Mouse (Mus musculus) A20 (cell line): ENCODE measurements at regions not wholly inside any gene's neighbourhood (a gene's known extent, or its start where the extent isn't known, plus 50 kb on each side); places are given as distances from the start of the nearest gene placed in this dataset.
A peak's percentile ranks its signal among the peaks of the same experiment; 100 is the strongest.

Source experiments
- DNase-seq: peaks from one replicate; pipeline ENCODE4 v3.0.0-alpha.2; 2011; ENCODE audit warnings: low read depth, low spot score

DNA sequence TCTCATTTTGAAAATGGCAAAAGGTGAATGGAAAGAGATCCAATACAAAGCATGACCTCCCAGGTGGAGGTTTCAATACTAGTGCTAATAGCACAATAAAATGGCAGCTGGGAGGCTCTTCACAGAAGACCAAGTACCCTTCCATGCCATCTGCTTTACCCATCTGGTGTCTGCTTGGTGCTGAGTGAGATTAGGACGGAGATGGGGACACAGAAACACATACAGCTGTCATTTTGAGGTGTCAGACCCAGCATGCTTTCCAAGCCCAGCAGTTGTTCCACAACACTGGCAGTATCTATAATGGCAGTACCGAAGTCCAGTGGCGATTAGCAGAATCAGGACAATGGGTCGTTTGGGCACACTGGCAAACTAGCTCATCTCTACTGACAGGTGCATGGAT is 118.9 kb upstream of the 1700064H15Rik start:
- no peak for DNase-seq

DNA sequence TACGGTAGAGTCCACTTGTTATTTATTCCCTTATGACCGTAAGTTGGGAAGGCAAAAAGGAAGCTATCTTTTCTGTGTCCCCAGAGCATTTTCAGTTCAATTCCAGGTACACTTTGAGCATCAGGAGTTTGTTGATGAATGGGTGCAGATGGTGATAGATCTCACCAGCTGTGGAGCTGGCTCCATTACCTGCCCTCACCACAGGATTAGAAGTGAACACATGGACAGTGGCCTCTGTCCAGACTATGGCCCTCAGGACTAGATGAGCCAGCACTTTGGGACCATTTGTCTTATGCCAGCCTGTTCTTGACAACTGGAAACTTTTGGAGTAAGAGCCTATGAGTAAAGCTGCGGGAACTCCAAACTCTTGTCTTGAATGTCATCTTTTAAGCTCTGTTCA is 123.5 kb upstream of the 1700064H15Rik start:
- DNase-seq = no peak

DNA sequence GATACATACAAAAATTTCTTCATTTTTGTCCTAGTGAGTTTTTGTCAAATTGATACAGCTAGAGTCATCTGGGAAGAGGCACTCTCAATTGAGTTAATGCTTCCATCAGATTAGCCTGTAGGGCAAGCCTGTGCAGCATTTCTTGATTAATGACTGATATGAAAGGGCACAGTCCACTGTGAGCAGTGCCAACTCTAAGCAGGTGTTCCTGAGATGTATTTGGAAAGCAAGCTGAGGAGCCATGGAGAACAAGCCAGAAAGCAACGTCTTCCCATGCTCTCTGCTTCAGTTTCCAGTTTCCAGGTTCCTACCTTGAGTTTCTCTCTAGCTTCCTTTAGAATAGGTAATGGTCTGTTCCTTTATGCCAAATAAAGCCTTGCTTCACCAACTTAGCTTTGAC is 125.5 kb upstream of the 1700064H15Rik start:
- no peak for DNase-seq

DNA sequence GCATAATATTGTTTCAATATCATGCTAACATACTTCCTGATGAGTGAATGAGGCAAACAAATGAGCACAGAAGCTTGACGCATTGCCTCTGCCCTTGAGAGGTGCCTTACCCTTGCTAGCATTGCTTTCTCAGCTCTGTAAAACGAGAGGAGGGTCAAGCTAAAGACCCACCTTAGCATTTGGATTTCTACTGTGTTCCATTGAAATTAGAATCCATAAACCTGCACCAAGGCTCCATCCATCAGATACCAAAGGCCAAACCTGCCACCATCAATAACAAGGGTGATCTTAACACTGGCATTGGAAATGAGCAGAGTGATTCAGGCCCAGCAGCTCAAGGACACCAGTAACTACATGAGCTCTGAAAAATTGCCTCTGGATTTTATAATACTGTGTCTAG is 126.2 kb upstream of the 1700064H15Rik start:
- no peak for DNase-seq

DNA sequence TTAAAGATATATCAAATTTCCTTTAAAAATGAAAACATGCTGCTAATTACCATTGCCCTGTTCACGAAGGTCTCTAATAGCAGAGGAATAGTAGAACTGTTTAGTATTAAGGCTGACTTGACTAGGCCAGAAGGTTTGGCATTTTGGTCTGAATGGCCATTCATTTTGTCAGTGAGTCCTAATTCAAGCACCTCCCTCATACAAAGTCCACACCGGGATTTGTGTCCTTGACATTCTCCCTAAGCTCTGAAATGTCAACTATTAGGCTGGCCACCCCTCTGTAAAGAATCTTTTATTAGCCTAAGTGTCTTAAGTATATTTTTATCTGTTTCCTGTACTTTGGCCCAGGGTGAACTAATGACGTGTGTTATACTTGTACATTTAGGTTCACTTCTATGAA is 126.7 kb upstream of the 1700064H15Rik start:
- DNase-seq = no peak

DNA sequence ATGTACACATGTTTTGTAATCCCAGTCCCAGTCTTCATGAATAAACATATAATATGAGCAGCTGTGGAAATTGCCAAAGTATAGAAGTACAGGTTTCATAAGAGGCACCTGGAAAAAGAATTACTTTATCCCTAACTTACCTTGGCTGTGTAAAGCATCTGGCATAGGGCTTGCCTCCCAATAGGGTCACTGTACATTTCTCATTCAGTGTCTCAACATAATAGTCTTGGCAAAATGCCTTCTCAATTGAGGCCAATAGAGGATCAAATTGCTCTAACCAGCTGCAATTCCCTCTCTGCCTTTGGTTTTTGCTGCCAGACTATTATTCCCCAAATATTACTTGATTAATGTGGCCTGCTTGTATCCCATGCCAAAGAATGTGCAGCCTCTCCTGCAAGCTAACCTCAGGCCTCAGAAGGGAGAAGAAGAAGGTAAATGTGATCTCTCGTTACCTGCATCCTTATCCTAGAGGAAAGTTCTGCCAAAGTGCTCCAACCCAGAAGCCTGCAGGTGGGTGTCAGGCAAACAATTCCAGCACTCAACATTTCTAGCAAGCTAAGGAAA is 158.2 kb upstream of the Cp start:
- DNase-seq = no peak

DNA sequence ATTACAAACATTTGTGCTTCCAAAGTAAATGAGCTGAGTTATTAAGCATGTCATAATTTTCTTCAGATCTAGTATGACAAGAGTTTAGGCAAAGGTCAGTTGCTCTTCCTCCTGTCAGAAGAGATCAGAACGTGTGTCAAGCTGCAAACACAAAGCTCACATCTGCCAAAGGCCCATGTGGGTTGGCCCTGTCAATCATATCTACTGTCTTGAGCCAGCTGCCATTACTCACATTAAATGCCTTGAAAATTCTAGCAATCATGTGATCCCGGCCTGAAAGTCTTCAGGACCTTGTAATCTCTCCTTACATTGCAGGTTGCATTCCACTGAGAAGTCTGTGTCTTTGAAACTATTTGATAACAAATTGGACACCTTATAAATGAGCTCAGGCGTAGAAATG is 146.8 kb upstream of the Cp start:
- DNase-seq = no peak

DNA sequence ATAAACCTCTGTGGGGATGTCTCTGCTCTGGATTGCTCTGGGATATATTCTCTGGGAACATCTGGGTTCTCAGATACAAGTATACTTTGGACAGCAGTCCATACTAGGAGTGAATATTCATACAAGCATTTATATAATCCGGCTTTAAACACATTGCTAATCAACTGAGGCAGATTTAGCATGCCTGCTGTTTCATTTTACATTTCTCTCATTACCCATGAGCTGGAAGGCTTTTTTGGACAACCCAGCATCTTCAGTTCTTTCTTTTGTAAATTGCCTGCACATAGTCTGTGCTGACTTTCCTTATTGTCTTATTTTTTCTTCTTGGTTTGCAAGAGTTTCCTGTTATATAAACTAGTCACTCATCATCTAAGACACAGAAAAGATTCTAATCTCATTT is 131.9 kb upstream of the Cp start:
- DNase-seq = no peak

DNA sequence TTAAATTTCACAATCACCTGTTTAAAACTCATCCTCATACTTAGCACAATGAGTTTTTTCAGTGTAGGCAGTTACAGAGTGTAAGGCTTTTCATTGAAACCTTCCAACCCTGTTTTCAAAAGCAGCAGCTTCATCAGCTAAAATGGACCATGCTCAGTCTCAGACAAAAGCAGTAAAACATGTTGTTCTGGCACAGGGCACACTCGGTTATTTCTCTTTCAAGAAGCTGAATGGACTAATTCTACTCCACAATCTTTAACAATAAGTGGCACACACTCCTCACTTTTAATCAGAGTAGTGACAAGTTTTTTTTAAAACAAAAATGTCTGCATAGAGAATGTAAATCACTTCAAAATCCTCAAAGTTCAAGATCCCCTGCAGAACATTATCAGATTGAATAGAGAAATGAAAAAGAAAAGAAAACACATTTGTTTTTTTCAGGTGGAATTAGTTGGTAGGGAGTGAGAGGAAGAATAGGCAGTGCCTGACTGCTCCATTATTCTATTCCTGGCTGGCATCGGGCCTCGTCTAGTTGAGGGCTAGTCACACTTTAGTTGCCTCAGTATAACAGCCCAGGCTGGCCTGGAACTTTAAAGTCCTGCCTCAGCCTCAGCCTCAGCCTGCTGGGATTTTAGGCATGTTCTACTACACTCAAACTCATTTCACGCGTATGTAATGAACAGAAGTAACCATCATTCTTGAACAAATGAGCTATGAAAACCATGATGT is 128.2 kb upstream of the Cp start:
- no peak for DNase-seq

DNA sequence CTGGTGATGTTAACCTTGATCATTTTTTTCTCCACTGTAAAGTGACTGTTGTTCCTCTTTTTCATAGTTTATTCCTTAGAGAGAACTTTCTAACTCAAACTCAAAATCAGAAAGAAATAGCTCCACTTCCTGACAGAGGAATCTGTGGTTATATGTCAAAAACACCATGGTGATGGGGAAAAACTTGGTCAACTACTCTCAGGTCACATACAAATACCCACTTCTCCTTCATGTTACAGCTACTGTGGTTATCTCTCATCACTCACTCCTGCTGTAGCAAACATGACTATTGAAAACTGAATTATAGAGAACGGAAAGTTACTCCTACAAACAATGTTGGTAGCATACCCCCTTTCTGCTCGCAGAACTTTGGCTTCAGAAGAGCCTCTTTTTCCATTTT is 127.1 kb upstream of the Cp start:
- no peak for DNase-seq

DNA sequence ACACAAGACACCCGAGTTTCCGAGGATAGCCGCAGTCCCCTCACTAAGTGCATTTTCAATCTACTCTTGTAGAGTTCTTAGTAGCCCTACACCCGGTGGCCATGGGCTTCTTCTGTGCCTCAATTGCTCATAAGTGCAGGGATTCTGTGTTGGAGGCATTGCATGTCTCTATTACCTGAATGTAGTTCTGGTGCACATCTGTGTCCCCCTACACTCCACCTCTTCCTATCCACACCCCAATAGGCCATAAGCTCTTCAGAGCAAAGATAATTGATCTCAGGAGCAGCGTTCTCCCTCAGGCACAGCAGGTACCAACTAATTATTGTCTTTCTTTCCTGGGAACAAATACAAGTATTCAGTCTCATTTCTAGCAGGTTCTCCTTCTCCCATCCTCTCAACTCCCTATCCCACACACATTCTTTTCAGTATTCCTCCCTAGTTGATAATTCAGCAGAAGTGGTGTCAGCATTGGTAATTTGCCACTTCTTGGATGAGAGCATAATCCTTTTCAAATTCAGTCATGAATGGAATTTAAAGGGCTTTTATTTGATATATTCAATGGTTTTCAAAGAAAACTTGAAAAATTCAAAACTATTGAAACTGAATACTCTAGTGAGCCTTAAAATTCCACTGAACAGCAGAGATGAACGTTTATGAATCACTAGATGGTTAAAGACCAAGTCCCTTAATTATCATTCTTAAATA is 108.7 kb upstream of the Cp start:
- DNase-seq = no peak

DNA sequence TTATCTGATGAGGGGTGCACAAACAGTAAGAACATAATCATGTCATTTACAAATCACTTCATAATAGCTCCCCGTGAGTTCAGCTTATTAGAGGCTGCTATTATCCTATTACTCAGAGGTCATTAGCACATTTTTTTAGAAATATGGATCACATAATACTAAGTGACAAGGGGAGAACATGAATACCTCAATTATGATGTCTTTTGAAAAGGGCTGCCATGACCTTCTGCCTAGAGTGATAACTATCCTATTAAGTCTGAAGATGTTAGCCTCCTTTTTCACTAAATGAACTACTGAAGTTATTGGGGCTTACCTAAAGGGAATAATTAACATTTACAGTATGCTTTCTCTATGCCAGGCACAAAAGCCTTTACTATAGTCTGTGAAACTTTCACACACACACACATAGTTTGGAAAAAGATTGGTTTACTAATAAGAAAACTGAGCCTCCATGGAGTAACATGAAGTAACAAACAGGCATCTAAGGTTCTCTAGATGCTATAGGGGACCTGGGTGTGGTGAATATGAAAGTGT is 108.1 kb upstream of the Cp start:
- DNase-seq = no peak

DNA sequence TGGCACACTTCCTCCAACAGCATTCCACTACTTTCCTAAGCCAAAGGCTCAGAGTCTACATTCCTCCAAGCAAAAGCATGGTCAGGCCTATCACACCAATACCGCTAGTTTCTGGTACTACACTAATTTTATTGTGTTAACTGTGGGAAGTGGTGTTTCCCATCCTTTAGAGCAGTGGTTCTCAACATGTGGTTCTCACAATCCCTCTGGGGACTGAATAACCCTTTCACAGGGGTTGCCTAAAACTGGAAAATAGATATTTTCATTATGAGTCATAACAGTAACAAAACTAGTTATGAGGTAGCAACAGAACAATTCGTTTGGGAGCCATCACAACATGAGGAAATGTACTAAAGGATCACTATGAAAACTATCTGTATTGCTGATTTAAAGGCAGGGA is 74.2 kb upstream of the Cp start:
- DNase-seq = no peak

DNA sequence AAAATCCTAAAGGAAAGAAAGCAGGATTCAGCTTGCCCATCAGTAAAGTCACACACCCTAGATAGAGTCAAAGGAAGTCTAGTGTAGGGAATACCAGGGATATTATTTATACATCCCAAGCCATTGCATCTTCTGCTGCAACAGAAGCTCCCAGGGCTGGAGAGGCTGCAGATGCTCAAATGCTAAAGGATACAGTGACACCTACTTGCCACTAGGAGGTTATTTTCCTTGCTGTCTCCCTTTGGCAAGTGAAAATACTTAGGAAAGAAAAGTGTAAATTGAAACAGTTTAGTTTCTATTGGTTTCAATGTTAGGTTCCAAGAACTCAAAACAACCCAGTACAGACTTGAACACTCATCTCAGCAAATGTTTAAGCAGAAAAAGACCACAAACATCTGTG is 68.4 kb upstream of the Cp start:
- DNase-seq = no peak

DNA sequence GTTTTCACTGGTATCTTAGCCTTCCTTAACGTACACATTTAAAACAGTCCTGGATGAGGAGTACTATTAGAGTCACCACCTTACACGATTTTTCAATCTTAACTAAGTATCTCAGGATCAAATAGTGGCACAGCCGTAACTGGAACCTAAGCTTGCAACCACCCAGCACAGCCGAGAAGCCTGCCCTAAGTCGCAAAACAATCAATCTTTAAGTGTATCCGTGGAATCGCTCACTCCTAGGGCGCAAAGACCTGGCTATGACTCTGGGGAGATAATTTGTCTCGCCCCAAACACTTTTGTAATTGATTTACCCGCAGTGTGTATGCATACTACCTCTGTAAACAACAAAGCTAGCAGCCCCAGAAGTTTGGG is 62.6 kb upstream of the Cp start:
- DNase-seq = no peak

DNA sequence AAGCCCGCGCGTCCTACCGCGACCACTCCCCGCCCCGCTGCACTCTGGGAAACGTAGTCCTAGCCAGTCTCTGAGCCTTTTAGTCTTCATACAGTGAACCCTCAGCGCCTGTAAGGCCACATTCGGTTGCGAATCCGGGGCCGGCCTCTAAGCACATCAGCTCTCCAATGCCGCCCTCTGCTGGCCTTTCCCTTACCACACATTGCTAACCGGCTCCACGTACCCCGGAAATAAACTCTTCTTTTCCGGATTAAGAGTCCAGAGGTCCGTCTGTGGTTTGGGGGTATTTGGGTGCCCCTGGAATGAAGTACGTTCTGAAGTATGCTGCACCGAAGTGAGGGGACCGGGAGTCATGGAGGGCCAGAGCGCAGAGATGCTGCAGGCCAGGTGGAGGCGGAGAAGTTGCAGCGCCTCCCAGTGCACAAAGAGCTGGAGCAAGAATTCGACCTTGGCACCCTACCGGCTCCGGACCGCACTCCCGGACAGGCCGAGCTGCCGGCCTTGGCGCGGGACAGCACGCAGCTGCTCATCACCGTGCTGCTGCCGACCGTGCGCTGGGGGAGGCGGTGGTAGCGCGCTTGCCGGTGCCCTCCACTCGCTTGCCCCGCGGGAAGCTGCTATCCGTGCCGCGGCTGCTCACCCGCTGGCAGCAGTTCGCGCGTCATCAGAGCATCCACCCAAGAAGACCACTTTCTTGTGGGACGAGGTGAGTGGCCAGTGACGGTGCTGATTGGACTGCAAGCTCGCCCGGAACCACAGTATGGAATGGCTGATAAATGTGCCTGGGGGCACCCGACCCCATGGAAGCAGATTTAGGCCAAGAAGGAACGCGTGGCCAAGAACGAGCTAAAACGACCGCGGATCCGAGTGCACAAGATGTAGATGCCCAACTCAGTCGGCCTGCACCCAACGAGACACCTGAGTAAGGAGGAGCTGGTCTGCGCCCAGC is 62.0 kb upstream of the Cp start:
- peak; percentile 96 for DNase-seq

DNA sequence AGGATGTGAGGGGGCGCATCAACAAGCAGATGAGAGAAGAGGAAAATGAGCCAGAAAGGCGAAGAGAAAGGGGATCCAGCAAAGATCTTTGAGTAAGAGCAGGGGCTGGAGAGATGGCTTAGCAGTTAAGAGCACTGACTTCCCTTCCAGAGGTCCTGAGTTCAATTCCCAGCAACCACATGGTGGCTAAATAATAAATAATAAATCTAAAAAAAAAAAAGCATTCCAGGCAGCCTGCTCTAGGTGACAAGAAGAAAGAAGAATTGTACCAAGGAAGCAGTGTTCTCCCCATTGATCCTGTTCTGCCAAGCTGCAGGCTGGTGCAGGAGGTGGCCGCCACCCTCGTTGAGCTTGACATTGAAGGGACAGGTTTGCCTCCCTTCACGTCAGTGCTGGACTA is 61.1 kb upstream of the Cp start:
- no peak for DNase-seq

DNA sequence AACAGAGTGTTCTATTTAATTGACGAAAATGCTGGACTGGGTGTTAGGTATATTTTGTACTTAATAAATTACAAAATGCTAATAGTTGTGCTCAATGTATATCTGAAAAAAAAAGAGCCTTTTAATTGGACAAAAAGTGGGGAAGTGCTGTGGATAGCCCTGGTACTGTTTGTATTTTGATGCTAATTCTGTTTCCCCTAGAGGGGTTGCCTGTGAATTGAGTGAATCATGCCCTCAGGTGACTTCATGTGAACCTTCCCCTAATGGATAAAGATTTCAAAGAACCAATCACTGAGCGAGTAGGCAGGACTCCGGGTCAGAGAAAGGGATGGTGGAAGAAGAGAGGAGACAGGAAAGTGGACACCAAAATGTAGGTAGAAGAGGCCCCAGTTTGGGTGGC is 59.7 kb upstream of the Cp start:
- DNase-seq = no peak

DNA sequence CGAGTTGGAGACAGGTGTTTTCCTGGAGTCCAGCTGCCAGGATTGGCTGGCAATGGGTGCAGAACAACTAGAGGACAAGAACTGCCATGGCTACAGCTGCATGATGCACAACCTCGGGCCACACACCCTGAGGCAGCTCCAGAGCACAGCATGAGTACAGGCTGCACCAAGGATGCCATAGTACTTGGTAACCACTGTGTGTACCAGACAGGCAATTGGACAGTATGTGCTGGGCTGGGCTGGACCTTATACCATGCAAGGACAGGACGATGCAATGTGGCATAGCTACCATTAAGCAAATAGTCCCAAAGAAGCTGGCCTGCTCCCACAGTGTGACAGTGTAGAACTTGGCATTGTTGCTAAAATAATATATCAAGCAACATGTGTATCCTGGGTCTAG is 54.6 kb upstream of the Cp start:
- no peak for DNase-seq

DNA sequence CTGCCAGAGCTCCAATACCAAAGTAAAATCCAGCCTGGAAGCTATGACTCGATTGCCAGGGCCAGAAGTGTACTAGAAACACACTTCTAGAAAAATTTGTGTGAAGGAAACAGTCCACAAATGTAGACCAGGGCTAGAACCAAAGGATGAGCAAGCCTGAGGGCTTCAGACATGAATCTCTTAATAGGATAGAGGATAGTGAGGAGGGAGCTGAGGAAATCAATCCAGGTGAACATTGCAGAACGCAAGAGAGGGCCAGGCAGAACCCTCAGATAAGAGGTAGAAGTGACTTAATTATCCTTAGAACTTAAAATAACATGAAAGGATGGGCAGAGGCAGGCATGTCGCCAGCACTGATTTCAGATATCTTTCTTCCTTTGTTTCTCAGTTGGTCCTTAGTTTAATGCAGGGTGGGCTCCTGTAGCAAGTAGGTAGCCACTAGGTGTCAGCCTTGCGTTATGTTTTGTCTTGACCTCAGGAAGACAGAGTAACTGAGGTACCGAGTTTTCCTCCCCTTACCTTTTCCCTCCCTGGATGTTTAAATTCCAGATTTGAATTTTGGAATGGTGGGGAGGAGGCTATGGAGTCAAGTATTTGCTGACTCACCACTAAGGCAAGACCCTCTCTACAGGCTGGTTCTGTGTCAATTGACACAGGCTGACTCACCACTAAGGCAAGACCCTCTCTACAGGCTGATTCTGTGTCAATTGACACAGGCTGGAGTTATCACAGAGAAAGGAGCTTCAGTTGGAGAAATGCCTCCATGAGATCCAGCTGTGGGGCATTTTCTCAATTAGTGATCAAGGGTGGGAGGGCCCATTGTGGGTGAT is 52.2 kb upstream of the Cp start:
- peak; percentile 71 for DNase-seq
